Mouse (Mus musculus): Measurements from ENCODE around the gene Vmn2r30. TPM values are rescaled to one million over a fixed set of nuclear protein-coding genes. Genes with fewer than 3 reads are reported as not detected.

Vmn2r30 gene
- 0.03 and 0.11 TPM in 2 replicates for polyA plus RNA-seq (2015; fragmentation: Nextera tagmentation; extraction: Ambion mirVana)

GRCm38 (mm10) chr7:7337509-7337908 lies at the start of gene Vmn2r30:
Vmn2r30 (minus strand) TSS chr7:7337609.

GRCm38 (mm10) chr7:7374431-7374830 lies 37.0 kb upstream of the Vmn2r30 start, which contains the start of gene Gm45783:
Gm45783 (minus strand) TSS chr7:7374573.

GRCm38 (mm10) chr7:7277966-7278567 lies 59.3 kb downstream of the Vmn2r30 start, which contains the start of gene Gm45844:
Gm45844 (minus strand) TSS chr7:7278289.

Small RNAs within 50 kb of the gene (microRNA-seq; reads per million reads assigned to microRNA genes)
- gene Mir5620 (ENCODE audit: borderline replicate concordance, insufficient number of aligned reads), result not detected

Other genes with a start within 250 kb of the Vmn2r30 start
- gene Zfp954, start 216.1 kb downstream of the Vmn2r30 start, polyA plus RNA-seq (2015; fragmentation: Nextera tagmentation; extraction: Ambion mirVana), result 10.6 and 12.9 TPM in 2 replicates
- 0.51 and 0.90 TPM in 2 replicates for gene Zfp773, start 200.9 kb downstream of the Vmn2r30 start, polyA plus RNA-seq (2015; fragmentation: Nextera tagmentation; extraction: Ambion mirVana)
- gene Zfp418, start 166.3 kb downstream of the Vmn2r30 start, polyA plus RNA-seq (2015; fragmentation: Nextera tagmentation; extraction: Ambion mirVana), result 0.79 and 1.1 TPM in 2 replicates
- 3.7 and 3.8 TPM in 2 replicates for gene Zfp772, start 127.6 kb downstream of the Vmn2r30 start, polyA plus RNA-seq (2015; fragmentation: Nextera tagmentation; extraction: Ambion mirVana)
- 0.20 and 0.47 TPM in 2 replicates for gene Vmn2r29, start 90.3 kb downstream of the Vmn2r30 start, polyA plus RNA-seq (2015; fragmentation: Nextera tagmentation; extraction: Ambion mirVana)
- gene Gm45844, start 59.3 kb downstream of the Vmn2r30 start, polyA plus RNA-seq (2015; fragmentation: Nextera tagmentation; extraction: Ambion mirVana), result 2.6 and 4.2 TPM in 2 replicates
- 46.6 and 52.5 TPM in 2 replicates for gene Clcn4, start 36.8 kb downstream of the Vmn2r30 start, polyA plus RNA-seq (2015; fragmentation: Nextera tagmentation; extraction: Ambion mirVana)
- 1.1 TPM in 2 replicates for gene Gm45783, start 37.0 kb upstream of the Vmn2r30 start, polyA plus RNA-seq (2015; fragmentation: Nextera tagmentation; extraction: Ambion mirVana)
- not detected in 2 replicates for gene Vmn2r31, start 62.1 kb upstream of the Vmn2r30 start, polyA plus RNA-seq (2015; fragmentation: Nextera tagmentation; extraction: Ambion mirVana)
- gene Vmn2r32, start 142.4 kb upstream of the Vmn2r30 start, polyA plus RNA-seq (2015; fragmentation: Nextera tagmentation; extraction: Ambion mirVana), result not detected in 2 replicates
- gene Vmn2r33, start 229.2 kb upstream of the Vmn2r30 start, polyA plus RNA-seq (2015; fragmentation: Nextera tagmentation; extraction: Ambion mirVana), result not detected in 2 replicates

Data from adrenal gland, postnatal 0 days (tissue).